Mouse (Mus musculus) E14TG2a.4 (cell line): ENCODE data around the gene Hgfac.

Source experiments
- H3K27me3 ChIP-seq: 2 replicates; pipeline ENCODE4 v1.6.1; 2014; ENCODE audit warnings: low read length, control low read depth; ENCODE audit not compliant: insufficient read depth
- H3K36me3 ChIP-seq: 2 replicates; pipeline ENCODE4 v1.6.1; 2014; ENCODE audit warnings: low read length, control low read depth; ENCODE audit not compliant: insufficient read depth
- H3K4me1 ChIP-seq: replicated peaks from 2 replicates; pipeline ENCODE4 v1.6.1; 2014; ENCODE audit warnings: low read depth, low read length, control low read depth
- H3K4me3 ChIP-seq: replicated peaks from 2 replicates; pipeline ENCODE4 v1.5.1; 2014; ENCODE audit warnings: mild to moderate bottlenecking, low read length
- H3K9me3 ChIP-seq: 2 replicates; pipeline ENCODE4 v1.6.1; 2014; ENCODE audit warnings: low read length, control low read depth
- CTCF ChIP-seq: conservative IDR thresholded peaks from 2 replicates; pipeline ENCODE4 v1.5.1; 2014; ENCODE audit warnings: low read length
- NANOG ChIP-seq: IDR thresholded peaks from 2 replicates; pipeline ENCODE4 v1.6.1; 2014; ENCODE audit warnings: borderline replicate concordance, low read length, mixed read lengths
- POU5F1 ChIP-seq: IDR thresholded peaks from 2 replicates; pipeline ENCODE4 v1.6.1; 2014; ENCODE audit warnings: low read length, borderline replicate concordance

The Hgfac gene

DNA sequence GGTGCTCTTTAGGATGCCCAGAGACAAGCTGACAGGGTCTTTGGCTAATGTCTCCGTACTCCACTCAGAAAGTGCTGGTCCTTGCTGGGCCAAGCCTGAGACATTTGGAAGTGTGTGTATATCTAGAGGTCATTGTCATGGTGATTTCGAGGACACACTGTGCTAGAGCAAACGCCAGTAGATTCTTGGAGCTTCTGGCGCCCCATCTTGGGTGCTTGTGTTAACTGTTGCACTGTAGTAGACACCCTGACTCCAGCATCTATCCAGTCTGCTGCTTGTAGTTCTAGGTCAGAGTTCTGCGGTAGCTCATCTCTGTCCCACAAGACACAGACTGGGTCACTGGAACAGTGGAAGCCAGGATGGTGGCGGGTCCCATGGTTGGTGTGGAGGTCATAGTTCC, 30.5 kb downstream of the Hgfac start:
- Histone ChIP-seq H3K4me3 (no peak overlapping the region), H3K4me1 (no peaks in the 10 kb centered on the region)
- TF ChIP-seq NANOG (no peak), CTCF (no peak), POU5F1 (no peak)

DNA sequence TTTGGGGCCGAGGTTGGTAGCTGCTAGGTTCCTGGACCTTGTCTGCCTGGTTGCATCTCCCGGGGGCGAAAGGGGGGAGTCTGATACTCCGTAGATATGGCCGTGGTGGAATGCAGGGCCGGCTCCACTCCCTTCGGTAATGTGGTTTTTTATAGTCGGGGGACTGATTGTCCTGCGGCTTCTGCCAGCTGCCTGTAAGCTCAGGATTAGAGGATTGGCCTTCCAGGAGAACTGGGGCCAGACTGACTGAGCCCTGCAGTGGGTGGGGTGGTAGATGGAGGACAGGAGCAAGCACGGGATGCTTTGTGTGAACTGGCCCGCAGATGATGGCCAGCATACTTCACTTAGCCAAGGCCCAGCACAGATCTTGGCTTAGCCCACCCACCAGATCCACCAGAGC, 31.9 kb downstream of the Hgfac start:
- no peaks in the 10 kb centered on the region for H3K4me1 ChIP-seq
- H3K36me3 ChIP-seq, result no peaks in the 10 kb centered on the region
- TF ChIP-seq NANOG (no peak), POU5F1 (no peak), CTCF (no peak)
- H3K9me3 ChIP-seq, result no peaks in the 10 kb centered on the region
- no peak overlapping the region for H3K4me3 ChIP-seq
- H3K27me3 ChIP-seq, result peaks cover 33% of the 10 kb centered on the region

More for the DNA sequence above, 30.5 kb downstream of the Hgfac start:
- no peaks in the 10 kb centered on the region for H3K36me3 ChIP-seq
- no peaks in the 10 kb centered on the region for H3K9me3 ChIP-seq
- H3K27me3 ChIP-seq, result peaks cover 22% of the 10 kb centered on the region

DNA sequence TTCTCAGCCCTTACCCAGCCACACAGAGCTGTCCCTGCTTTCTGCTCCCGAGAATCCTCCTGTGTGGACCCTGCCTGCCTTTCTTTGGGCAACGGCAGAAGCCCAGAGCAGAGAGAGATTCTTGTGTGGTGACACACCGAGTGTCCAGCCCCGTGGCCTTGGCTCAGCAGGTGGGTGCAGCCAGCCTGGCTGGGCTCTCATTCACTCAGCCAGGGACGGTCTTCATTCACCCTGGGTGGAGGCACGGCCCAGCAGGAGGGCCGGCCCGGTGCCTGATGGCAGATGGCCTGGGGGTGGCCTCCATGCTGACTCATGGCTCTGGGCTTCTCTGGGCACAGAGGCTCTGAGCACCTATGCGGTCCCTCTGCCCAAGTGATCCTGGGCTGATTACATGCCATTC, 32.7 kb downstream of the Hgfac start:
- Histone ChIP-seq H3K9me3 (no peaks in the 10 kb centered on the region), H3K27me3 (peaks cover 39% of the 10 kb centered on the region), H3K4me3 (no peak overlapping the region), H3K36me3 (no peaks in the 10 kb centered on the region), H3K4me1 (peaks cover 2% of the 10 kb centered on the region; the same call in 1 of the 2 replicates)
- TF ChIP-seq CTCF, result no peak
- no peak for TF ChIP-seq NANOG
- no peak for TF ChIP-seq POU5F1

DNA sequence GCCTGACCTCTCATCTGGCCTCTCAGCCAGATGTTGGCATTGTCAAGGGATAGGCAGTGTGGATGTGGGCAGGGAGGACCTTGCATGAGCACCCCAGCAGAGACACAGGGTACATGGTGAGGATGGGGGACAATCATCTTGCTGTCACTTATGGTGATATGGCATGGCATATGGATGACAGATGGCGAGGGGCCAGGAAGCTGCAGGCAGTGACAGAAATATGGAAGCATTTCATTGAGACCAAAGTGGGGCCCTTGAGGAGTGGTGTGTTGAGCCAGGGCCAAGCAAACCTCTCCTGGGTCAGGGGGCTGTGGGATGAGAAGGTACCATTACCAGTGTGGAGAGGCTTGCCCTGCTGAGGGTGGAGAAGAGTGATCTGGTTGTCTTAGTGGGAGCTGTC, 35.1 kb downstream of the Hgfac start:
- TF ChIP-seq NANOG (no peak), POU5F1 (no peak), CTCF (no peak)
- Histone ChIP-seq H3K9me3 (no peaks in the 10 kb centered on the region), H3K4me3 (no peak overlapping the region), H3K36me3 (no peaks in the 10 kb centered on the region), H3K27me3 (peaks cover 51% of the 10 kb centered on the region), H3K4me1 (peaks cover 16% of the 10 kb centered on the region)

DNA sequence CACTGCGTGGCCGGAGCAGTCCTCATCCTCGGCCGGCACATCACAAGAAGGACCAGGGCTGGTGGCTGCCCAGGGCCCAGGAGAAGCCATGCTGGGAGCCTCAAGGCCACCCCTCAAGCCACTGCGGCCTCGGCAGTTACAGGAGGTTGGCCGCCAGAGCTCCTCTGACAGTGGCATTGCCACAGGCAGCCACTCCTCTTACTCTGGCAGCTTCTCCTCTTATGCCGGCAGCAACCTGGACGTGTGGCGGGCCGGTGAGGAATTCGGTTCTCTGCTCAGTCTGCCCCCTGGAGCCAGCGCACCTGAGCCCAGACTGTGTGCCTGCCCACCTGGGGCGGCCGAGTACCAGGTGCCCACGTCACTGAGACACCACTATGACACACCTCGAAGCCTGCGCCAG, 37.8 kb downstream of the Hgfac start:
- peak overlapping the region; percentile 75 for H3K4me3 ChIP-seq

DNA sequence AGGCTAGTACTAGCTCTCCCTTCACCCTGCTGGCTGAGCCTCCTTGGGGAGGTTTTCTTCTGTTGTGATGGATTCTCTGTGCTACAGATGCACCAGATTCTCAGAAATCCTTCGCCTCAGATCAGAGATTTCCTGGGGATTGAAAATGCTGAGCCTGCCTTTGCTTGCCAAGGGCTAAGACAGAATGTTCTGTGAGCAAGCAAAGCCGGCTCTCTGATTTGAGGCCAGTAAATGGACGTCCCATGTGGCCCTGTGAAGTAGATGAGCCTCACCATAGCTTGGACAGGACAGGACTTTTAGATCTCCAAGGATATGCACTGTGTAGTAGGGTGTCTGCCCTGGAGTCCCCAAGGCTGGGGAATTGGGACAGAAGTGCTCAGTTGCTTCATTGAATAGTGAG, 43.6 kb downstream of the Hgfac start:
- H3K4me3 ChIP-seq, result no peak overlapping the region
- peaks cover 8% of the 10 kb centered on the region for H3K4me1 ChIP-seq
- peaks cover 16% of the 10 kb centered on the region for H3K27me3 ChIP-seq
- H3K36me3 ChIP-seq, result peaks cover 4% of the 10 kb centered on the region; the same call in 1 of the 2 replicates
- 0 out of 2 replicates have a peak, but pooled peaks cover 3% of the 10 kb centered on the region for H3K9me3 ChIP-seq
- TF ChIP-seq NANOG (no peak), POU5F1 (no peak), CTCF (no peak)

More for the DNA sequence above, 37.8 kb downstream of the Hgfac start:
- peaks cover 16% of the 10 kb centered on the region for H3K4me1 ChIP-seq
- H3K27me3 ChIP-seq, result peaks cover 41% of the 10 kb centered on the region
- no peaks in the 10 kb centered on the region for H3K36me3 ChIP-seq
- TF ChIP-seq POU5F1 (no peak), NANOG (no peak), CTCF (no peak)
- H3K9me3 ChIP-seq, result 0 out of 2 replicates have a peak, but pooled peaks cover 3% of the 10 kb centered on the region

DNA sequence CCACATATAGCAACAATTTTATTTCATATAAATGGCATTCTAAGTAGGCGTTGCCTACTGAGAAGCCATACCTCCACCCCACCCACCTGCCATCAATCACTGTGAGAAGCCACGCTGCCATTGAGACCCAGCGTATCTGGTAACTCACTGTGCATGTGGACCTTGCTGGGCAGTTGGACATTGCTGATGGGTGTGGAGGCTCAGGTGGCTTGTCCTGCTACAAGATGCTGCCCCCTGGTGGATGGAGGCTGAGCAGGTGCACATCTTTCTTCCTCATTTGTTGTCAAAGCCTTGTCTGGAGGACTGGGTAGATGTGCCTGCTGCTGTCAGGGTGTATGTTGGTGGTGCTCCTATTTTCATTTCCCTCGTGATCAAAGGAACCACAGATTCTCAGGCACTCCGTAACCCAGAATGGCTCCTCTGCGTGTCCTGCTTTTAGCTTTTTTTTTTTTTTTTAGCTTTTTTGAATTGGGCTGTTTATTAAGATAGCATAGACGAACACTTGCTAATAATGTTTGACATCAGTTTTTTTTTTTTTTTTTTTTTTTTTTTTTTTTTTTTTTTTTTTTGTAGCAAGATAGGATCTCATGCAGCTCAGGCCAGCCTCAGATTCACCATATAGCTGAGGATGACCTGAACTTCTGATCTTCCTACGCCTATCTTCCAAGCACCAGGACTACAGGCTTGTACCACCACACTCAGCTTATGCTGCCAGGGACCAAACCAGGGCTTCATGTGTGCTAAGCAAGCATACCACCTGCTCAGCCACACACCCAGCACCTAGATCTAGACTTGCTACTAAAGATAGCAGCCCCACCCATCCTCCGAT, 47.7 kb downstream of the Hgfac start:
- Histone ChIP-seq H3K4me1 (0 out of 2 replicates have a peak, but pooled peaks cover 4% of the 10 kb centered on the region), H3K27me3 (peaks cover 9% of the 10 kb centered on the region), H3K9me3 (no peaks in the 10 kb centered on the region), H3K4me3 (no peak overlapping the region), H3K36me3 (peaks cover 39% of the 10 kb centered on the region)
- TF ChIP-seq NANOG (no peak), CTCF (peak; percentile 79)

DNA sequence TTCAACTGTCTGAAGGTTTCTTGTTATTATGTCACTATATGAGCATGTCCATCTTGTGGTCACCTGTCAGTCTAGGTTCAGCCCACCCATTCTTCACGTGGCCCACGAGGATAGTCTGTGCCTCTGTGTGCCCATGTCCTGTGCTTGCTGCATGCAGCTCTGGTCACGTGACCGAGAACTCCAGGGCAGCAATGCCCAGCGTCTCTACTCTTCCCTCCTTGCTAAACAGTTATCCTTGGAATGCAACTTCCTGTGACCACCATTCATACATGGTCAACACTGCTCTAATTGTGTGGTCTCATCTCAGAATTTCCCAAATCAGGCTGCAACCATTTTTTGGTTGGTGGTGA, 48.3 kb downstream of the Hgfac start:
- peaks cover 43% of the 10 kb centered on the region for H3K36me3 ChIP-seq
- H3K27me3 ChIP-seq, result peaks cover 8% of the 10 kb centered on the region
- no peak overlapping the region for H3K4me3 ChIP-seq
- no peak for TF ChIP-seq NANOG
- no peak for TF ChIP-seq POU5F1
- TF ChIP-seq CTCF, result no peak
- no peaks in the 10 kb centered on the region for H3K9me3 ChIP-seq
- H3K4me1 ChIP-seq, result 0 out of 2 replicates have a peak, but pooled peaks cover 4% of the 10 kb centered on the region

DNA sequence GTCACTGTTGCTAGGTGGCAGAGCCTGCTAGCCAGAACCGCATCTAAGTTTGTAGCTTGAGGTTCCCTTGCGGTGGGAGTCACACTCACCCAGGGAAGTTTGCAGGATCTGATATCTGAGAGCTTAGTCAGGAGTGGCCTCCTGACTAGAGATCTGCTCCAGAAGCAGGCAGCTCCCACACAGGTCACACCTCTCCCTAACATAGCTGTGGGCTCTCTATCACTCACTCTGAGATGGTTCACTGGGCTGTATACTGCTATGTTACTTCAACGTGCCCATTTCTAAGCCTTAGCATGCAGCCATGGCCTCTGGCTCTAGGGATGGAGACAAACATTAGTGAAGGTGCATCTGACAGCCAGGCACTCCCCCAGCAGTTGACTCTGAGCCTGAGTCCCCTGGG, 50.3 kb downstream of the Hgfac start:
- no peak overlapping the region for H3K4me3 ChIP-seq
- peaks cover 17% of the 10 kb centered on the region for H3K4me1 ChIP-seq
- no peaks in the 10 kb centered on the region for H3K27me3 ChIP-seq
- no peaks in the 10 kb centered on the region for H3K9me3 ChIP-seq
- no peak for TF ChIP-seq NANOG
- no peak for TF ChIP-seq POU5F1
- TF ChIP-seq CTCF, result no peak
- H3K36me3 ChIP-seq, result peaks cover 64% of the 10 kb centered on the region
